8 mouse cellular contexts compared by ENCODE assay signal in genomic region chr17:90455409-90455775, GRCm38 (mm10).
DNase-seq lines count a peak whose midpoint lies in the region; ATAC-seq and TF ChIP-seq lines count a peak whose summit lies in the region.

No protein-coding gene starts in this region.

- TF ChIP-seq POLR2A in heart, adult 2 months (IDR thresholded peaks at IDR 0.05; ENCODE audit: insufficient read depth, low read depth, low read length), result no peak

- no peak for TF ChIP-seq EP300 in heart, adult 2 months (IDR thresholded peaks at IDR 0.05; ENCODE audit: insufficient read depth, low read depth, low read length)

- intact Hi-C loops in heart, adult 2 months (cut with DNase I), result no loop called here

- peak overlapping the region; percentile 6; the same call in 1 of the 2 replicates for H3K9ac ChIP-seq in heart, embryonic 14.5 days (ENCODE audit: low read length)
- H3K9ac ChIP-seq in heart, adult 2 months (ENCODE audit: low read depth, low read length), result no peak overlapping the region
- H3K9ac ChIP-seq in ES-E14 (ENCODE audit: insufficient read depth, low read depth, low read length, poor library complexity, severe bottlenecking), result no peak overlapping the region
- H3K9ac ChIP-seq in hindbrain, embryonic 12.5 days, result peak overlapping the region; percentile 76
- no peak overlapping the region for H3K9ac ChIP-seq in liver, embryonic 11.5 days (ENCODE audit: low read depth, low read length)

- in situ Hi-C loops in ES-E14 (cut with MboI; ENCODE audit: low sequenced_read_pairs in 2 of 2, unreplicated experiment in 2 of 2), result no loop called here

- DNase-seq in heart, adult 2 months, result no peak
- peak; percentile 7 for DNase-seq in ES-E14 (ENCODE audit: low read depth, low spot score)
- peak; percentile 17 for DNase-seq in embryo, embryonic 11.5 days (ENCODE audit: low read depth, low spot score)
- peak; percentile 38 for DNase-seq in liver, embryonic 11.5 days (ENCODE audit: low spot score)
- DNase-seq in right cerebral cortex, postnatal 14 days, result peak; percentile 42
- no peak for DNase-seq in gastrocnemius, adult 18-20 months (ENCODE audit: low spot score)

- TF ChIP-seq CTCF in heart, adult 2 months (IDR thresholded peaks at IDR 0.05), result no peak

- H3K4me3 ChIP-seq in heart, embryonic 14.5 days (ENCODE audit: control insufficient read depth in 1 of 2, insufficient read depth in 1 of 2, low read depth in 1 of 2, low read length in 2 of 2), result peak overlapping the region; percentile 37 to 52
- H3K4me3 ChIP-seq in heart, adult 2 months, result no peak overlapping the region
- H3K4me3 ChIP-seq in ES-E14 (ENCODE audit: insufficient read depth in 1 of 2, low read depth in 1 of 2, low read length in 2 of 2, poor library complexity in 1 of 2, severe bottlenecking in 1 of 2), result peak overlapping the region; percentile 52 to 61
- peak overlapping the region; percentile 62 for H3K4me3 ChIP-seq in hindbrain, embryonic 12.5 days
- peak overlapping the region; percentile 37 for H3K4me3 ChIP-seq in liver, embryonic 11.5 days (ENCODE audit: low read depth, low read length)

- no peak overlapping the region for H3K27ac ChIP-seq in heart, embryonic 14.5 days (replicated peaks in 1 of 2; ENCODE audit: control insufficient read depth in 1 of 2, insufficient read depth in 1 of 2, low read depth in 2 of 2, low read length in 2 of 2)
- H3K27ac ChIP-seq in heart, adult 2 months, result no peak overlapping the region
- no peak overlapping the region for H3K27ac ChIP-seq in ES-E14 (ENCODE audit: insufficient read depth, low read depth, low read length, poor library complexity, severe bottlenecking)
- peak overlapping the region; percentile 74 for H3K27ac ChIP-seq in hindbrain, embryonic 12.5 days
- H3K27ac ChIP-seq in liver, embryonic 11.5 days (ENCODE audit: low read depth, low read length), result no peak overlapping the region

- H3K79me2 ChIP-seq in heart, adult 2 months (replicated peaks; ENCODE audit: control insufficient read depth, insufficient read depth, low read length), result no peaks in the 10 kb centered on the region

- H3K27me3 ChIP-seq in heart, embryonic 14.5 days (ENCODE audit: control insufficient read depth, insufficient read depth, low read length), result peaks cover 44% of the 10 kb centered on the region
- H3K27me3 ChIP-seq in heart, adult 2 months (ENCODE audit: control insufficient read depth, insufficient read depth, low read length), result peaks cover 11% of the 10 kb centered on the region
- peaks cover 15% of the 10 kb centered on the region for H3K27me3 ChIP-seq in hindbrain, embryonic 12.5 days
- peaks cover 42% of the 10 kb centered on the region for H3K27me3 ChIP-seq in liver, embryonic 11.5 days (replicated peaks; ENCODE audit: control insufficient read depth, insufficient read depth, low read length)

- no peaks in the 10 kb centered on the region for H3K9me3 ChIP-seq in heart, embryonic 14.5 days (ENCODE audit: control insufficient read depth, low read length)
- no peaks in the 10 kb centered on the region for H3K9me3 ChIP-seq in ES-E14 (ENCODE audit: control insufficient read depth, insufficient read depth, low read depth, low read length)
- H3K9me3 ChIP-seq in hindbrain, embryonic 12.5 days (replicated peaks), result no peaks in the 10 kb centered on the region
- no peaks in the 10 kb centered on the region for H3K9me3 ChIP-seq in liver, embryonic 11.5 days (ENCODE audit: control insufficient read depth, low read length)

- ATAC-seq in heart, embryonic 14.5 days (ENCODE audit: insufficient number of reproducible peaks, insufficient read depth, low FRiP score, low read depth), result peak; percentile 34; the same call in 1 of the 2 replicates
- ATAC-seq in hindbrain, embryonic 12.5 days (ENCODE audit: low FRiP score), result peak; percentile 85
- ATAC-seq in liver, embryonic 11.5 days (replicated peaks; ENCODE audit: low FRiP score), result peak; percentile 35; the same call in 1 of the 2 replicates

- under 1% methylated on average over 23 of the region's 23 CpGs for WGBS in heart, embryonic 14.5 days
- WGBS in heart, adult 2 months, result under 1% methylated on average over 23 of the region's 23 CpGs
- 0% methylated on average over 23 of the region's 23 CpGs for WGBS in hindbrain, embryonic 12.5 days
- 2% methylated on average over 23 of the region's 23 CpGs for WGBS in liver, embryonic 11.5 days

- H3K4me1 ChIP-seq in heart, embryonic 14.5 days (ENCODE audit: control insufficient read depth in 2 of 2, insufficient read depth in 2 of 2, low read length in 2 of 2), result peaks cover 0 to 4% of the 10 kb centered on the region in 2 experiments; a peak in 1 of 4 replicates
- peaks cover 2% of the 10 kb centered on the region; the same call in 1 of the 2 replicates for H3K4me1 ChIP-seq in heart, adult 2 months (ENCODE audit: control insufficient read depth, insufficient read depth, low read length)
- peaks cover 0 to 2% of the 10 kb centered on the region in 2 experiments; a peak in 1 of 4 replicates for H3K4me1 ChIP-seq in ES-E14 (ENCODE audit: control insufficient read depth in 2 of 2, insufficient read depth in 2 of 2, low read length in 2 of 2, poor library complexity in 1 of 2)
- H3K4me1 ChIP-seq in hindbrain, embryonic 12.5 days, result peaks cover 16% of the 10 kb centered on the region
- no peaks in the 10 kb centered on the region for H3K4me1 ChIP-seq in liver, embryonic 11.5 days (replicated peaks; ENCODE audit: control insufficient read depth, insufficient read depth, low read length)

- no peaks in the 10 kb centered on the region for H3K36me3 ChIP-seq in heart, embryonic 14.5 days (ENCODE audit: control insufficient read depth, insufficient read depth, low read length)
- no peaks in the 10 kb centered on the region for H3K36me3 ChIP-seq in heart, adult 2 months (ENCODE audit: control insufficient read depth, insufficient read depth, low read length)
- no peaks in the 10 kb centered on the region for H3K36me3 ChIP-seq in ES-E14 (ENCODE audit: control insufficient read depth, insufficient read depth, low read length, poor library complexity, severe bottlenecking)
- H3K36me3 ChIP-seq in hindbrain, embryonic 12.5 days, result no peaks in the 10 kb centered on the region
- no peaks in the 10 kb centered on the region for H3K36me3 ChIP-seq in liver, embryonic 11.5 days (ENCODE audit: control insufficient read depth, insufficient read depth, low read length)

- peak overlapping the region; percentile 65 for H3K4me2 ChIP-seq in heart, embryonic 14.5 days (ENCODE audit: low read length)
- H3K4me2 ChIP-seq in hindbrain, embryonic 12.5 days (replicated peaks), result peak overlapping the region; percentile 93
- H3K4me2 ChIP-seq in liver, embryonic 11.5 days, result peak overlapping the region; percentile 66

TF ChIP-seq in ES-E14, 5 proteins besides CTCF, POLR2A, EP300 and RAD21:
- no peak for TF ChIP-seq HCFC1 (IDR thresholded peaks at IDR 0.05; ENCODE audit: borderline replicate concordance, insufficient read depth, low read length)
- TF ChIP-seq ZNF384 (IDR thresholded peaks at IDR 0.05; ENCODE audit: low read depth, low read length), result no peak
- TF ChIP-seq ZC3H11A (IDR thresholded peaks at IDR 0.05; ENCODE audit: borderline replicate concordance, low read depth, low read length), result no peak
- no peak for TF ChIP-seq MAFK (IDR thresholded peaks at IDR 0.05; ENCODE audit: insufficient read depth, low read depth, low read length)
- no peak for TF ChIP-seq CHD2 (IDR thresholded peaks at IDR 0.05; ENCODE audit: low read depth, low read length)

Comparison
In these comparisons a context has a peak if more than half of its experiments do, and no peak if none do; other contexts are left out.
1. H3K9ac ChIP-seq: peak in heart, embryonic 14.5 days (single experiment) and hindbrain, embryonic 12.5 days (single experiment); none in heart, adult 2 months (single experiment), ES-E14 (single experiment) and liver, embryonic 11.5 days (single experiment).
2. ATAC-seq: peak in every context shown above with its lines; median percentile 85 in hindbrain, embryonic 12.5 days; 35 in liver, embryonic 11.5 days; 34 in heart, embryonic 14.5 days.
3. DNase-seq: peak in ES-E14 (single experiment), embryo, embryonic 11.5 days (single experiment), liver, embryonic 11.5 days (single experiment) and right cerebral cortex, postnatal 14 days (single experiment); none in heart, adult 2 months (0 of 2) and gastrocnemius, adult 18-20 months (single experiment).
4. Peak in every context shown above with its lines, with median percentiles within 50 percentile points of each other: H3K4me2 ChIP-seq.